Mouse (Mus musculus): ENCODE data around the gene Pigp.
"Not testable (repeated sequence)": the region's sequence is repeated elsewhere in the genome, so short reads cannot be mapped to it uniquely, and the experiment has no call there.

Pigp gene

GRCm38 (mm10) chr16:94358091-94358490 is 13.6 kb downstream of the Pigp start:
- no peak for DNase-seq (ENCODE audit: low spot score)

GRCm38 (mm10) chr16:94356776-94357494 is 14.7 kb downstream of the Pigp start:
- DNase-seq (ENCODE audit: low spot score) = no peak

- no peak for DNase-seq (ENCODE audit: low spot score)
Measured at GRCm38 (mm10) chr16:94356046-94356445, 15.6 kb downstream of the Pigp start.

- DNase-seq (ENCODE audit: low spot score) = peak; percentile 62
Measured at GRCm38 (mm10) chr16:94354450-94354849, 17.2 kb downstream of the Pigp start.

- no peak for DNase-seq (ENCODE audit: low spot score)
Measured at GRCm38 (mm10) chr16:94350287-94350677, 21.4 kb downstream of the Pigp start.

- DNase-seq (ENCODE audit: low spot score) = no peak
Measured at GRCm38 (mm10) chr16:94349588-94350286, 21.9 kb downstream of the Pigp start.

- no peak for DNase-seq (ENCODE audit: low spot score)
Measured at GRCm38 (mm10) chr16:94348779-94349178, 22.9 kb downstream of the Pigp start.

- no peak for DNase-seq (ENCODE audit: low spot score)
Measured at GRCm38 (mm10) chr16:94347080-94347731, 24.4 kb downstream of the Pigp start.

GRCm38 (mm10) chr16:94345733-94346132 is 25.9 kb downstream of the Pigp start:
- DNase-seq (ENCODE audit: low spot score) = no peak

- DNase-seq (ENCODE audit: low spot score) = not testable (repeated sequence)
Measured at GRCm38 (mm10) chr16:94339164-94340160, 32.2 kb downstream of the Pigp start.

- no peak for DNase-seq (ENCODE audit: low spot score)
Measured at GRCm38 (mm10) chr16:94335656-94336055, 36.0 kb downstream of the Pigp start.

- peak; percentile 67 for DNase-seq (ENCODE audit: low spot score)
Measured at GRCm38 (mm10) chr16:94331886-94332252, 39.8 kb downstream of the Pigp start.

- DNase-seq (ENCODE audit: low spot score) = no peak
Measured at GRCm38 (mm10) chr16:94331233-94331885, 40.3 kb downstream of the Pigp start.

GRCm38 (mm10) chr16:94330429-94330828 is 41.2 kb downstream of the Pigp start:
- DNase-seq (ENCODE audit: low spot score) = no peak

- peak; percentile 45 for DNase-seq (ENCODE audit: low spot score)
Measured at GRCm38 (mm10) chr16:94328881-94329867, 42.5 kb downstream of the Pigp start.

- peak; percentile 66 for DNase-seq (ENCODE audit: low spot score)
Measured at GRCm38 (mm10) chr16:94327781-94328711, 43.6 kb downstream of the Pigp start, which contains the start of gene Ripply3. Gene Ripply3 (plus strand): TSS chr16:94328420.

- DNase-seq (ENCODE audit: low spot score) = no peak
Measured at GRCm38 (mm10) chr16:94326008-94326407, 45.6 kb downstream of the Pigp start.

GRCm38 (mm10) chr16:94323681-94324080 is 48.0 kb downstream of the Pigp start:
- DNase-seq (ENCODE audit: low spot score) = no peak

- no peak for DNase-seq (ENCODE audit: low spot score)
Measured at GRCm38 (mm10) chr16:94320223-94320622, 51.4 kb downstream of the Pigp start.
